Mouse (Mus musculus): ENCODE results near the gene Cetn4.

- TF ChIP-seq POLR2A (IDR thresholded peaks at IDR 0.05; ENCODE audit: borderline replicate concordance, extremely low read depth, insufficient read depth, insufficient read length, poor library complexity, severe bottlenecking) = no peak
- no peak for TF ChIP-seq CTCF (IDR thresholded peaks at IDR 0.05; ENCODE audit: borderline replicate concordance, extremely low read depth, insufficient read depth, insufficient read length)
Measured at GRCm38 (mm10) chr3:37273092-37273491, 39.4 kb downstream of the Cetn4 start.
